Mouse (Mus musculus): ENCODE measurements around the gene Phox2b. TPM values are rescaled to one million over a fixed set of nuclear protein-coding genes. Genes with fewer than 3 reads are reported as not detected.
A peak's percentile ranks its signal among the peaks of the same experiment; 100 is the strongest.

The Phox2b gene
- polyA plus RNA-seq, 1 experiment from 2014 or later = not detected

DNA sequence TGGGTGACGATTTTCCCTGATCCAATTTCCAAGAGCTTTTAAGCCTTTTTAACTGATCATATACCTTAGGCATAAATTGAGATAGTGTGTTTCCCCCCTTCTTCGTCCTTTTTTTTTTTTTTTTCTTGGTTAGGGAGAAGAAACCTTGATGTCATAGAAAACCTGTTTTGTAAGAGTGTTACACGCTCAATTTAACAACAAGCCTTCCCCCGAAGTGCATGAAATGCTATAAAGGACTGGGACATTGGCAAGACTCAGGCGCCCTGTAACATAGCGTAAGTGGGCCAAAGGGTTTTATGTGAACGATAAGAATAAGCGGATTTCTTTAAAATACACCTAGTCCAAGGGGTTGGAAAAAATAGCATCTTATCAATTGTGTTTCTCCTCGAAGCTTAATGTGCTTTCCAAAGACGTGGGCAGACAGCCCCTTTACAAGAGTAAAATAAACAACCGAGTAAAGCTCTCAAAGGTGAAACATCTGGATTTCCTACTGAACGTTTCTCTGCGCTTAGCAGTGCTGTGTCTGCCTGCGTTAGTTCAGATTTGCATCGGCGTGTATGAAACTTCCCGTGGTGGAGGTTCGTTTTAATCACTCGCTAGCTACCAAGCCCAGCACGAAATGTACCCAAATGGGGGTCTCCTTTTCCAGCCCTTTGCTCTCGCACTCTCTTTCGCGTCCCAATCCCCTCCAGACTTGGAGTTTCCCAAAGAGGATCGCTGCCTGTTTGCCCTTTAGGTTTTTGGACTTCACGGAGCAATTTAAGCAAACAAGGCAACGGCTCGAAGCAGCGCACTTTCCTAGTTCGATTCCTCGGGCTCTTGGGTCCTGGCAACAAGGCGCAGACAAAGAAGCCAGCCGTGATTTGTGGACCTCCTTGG, 531 bp upstream of the Phox2b start:
- Histone ChIP-seq H3K4me2 (no peak overlapping the region), H3K4me1 (peaks cover 14% of the 10 kb centered on the region), H3K36me3 (ENCODE audit: poor library complexity, severe bottlenecking) (no peaks in the 10 kb centered on the region), H3K4me3 (no peak overlapping the region), H3K9ac (no peak overlapping the region), H3K27ac (no peak overlapping the region), H3K27me3 (peaks cover 97% of the 10 kb centered on the region), H3K9me3 (replicated peaks) (no peaks in the 10 kb centered on the region)
- WGBS = under 1% methylated on average over 32 of the region's 32 CpGs
- no peak for ATAC-seq

DNA sequence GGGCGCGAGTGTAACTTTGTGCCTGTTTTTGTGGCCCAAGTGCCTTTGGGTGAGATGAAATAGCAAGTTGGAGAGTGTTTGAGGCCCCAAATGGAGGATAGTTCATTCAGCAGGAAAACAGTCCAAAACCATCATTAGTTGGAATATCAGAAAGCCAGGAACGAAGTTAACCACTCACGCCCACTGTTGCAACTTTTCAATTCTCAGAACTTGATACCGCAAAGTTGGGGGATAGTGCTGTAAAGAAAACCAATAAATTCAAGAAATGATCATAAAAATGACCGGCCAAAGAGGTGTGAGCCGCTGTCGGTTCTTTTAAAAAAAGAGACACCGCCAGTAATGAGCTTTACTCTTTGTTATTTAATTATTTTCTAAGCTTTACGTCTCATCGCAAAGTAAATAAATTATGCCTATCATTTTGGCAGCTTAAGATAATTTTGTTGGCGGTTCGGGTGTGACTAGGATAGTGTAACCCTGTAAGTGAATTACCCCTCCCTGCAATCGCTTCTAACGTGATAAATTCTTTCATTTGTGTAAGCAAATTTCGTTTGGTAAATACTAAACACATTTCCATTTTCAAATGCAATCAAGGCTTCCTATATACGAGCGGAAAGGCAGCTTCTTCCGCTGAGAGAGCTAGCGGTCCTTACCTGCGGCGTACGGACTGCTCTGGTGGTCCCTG, 909 bp downstream of the Phox2b start:
- H3K4me1 ChIP-seq = peaks cover 14% of the 10 kb centered on the region
- peaks cover 96% of the 10 kb centered on the region for H3K27me3 ChIP-seq
- no peak overlapping the region for H3K9ac ChIP-seq
- no peaks in the 10 kb centered on the region for H3K9me3 ChIP-seq (replicated peaks)
- H3K4me2 ChIP-seq = no peak overlapping the region
- no peaks in the 10 kb centered on the region for H3K36me3 ChIP-seq (ENCODE audit: poor library complexity, severe bottlenecking)
- H3K4me3 ChIP-seq = no peak overlapping the region
- 2% methylated on average over 23 of the region's 23 CpGs for WGBS
- H3K27ac ChIP-seq = no peak overlapping the region
- ATAC-seq = no peak

DNA sequence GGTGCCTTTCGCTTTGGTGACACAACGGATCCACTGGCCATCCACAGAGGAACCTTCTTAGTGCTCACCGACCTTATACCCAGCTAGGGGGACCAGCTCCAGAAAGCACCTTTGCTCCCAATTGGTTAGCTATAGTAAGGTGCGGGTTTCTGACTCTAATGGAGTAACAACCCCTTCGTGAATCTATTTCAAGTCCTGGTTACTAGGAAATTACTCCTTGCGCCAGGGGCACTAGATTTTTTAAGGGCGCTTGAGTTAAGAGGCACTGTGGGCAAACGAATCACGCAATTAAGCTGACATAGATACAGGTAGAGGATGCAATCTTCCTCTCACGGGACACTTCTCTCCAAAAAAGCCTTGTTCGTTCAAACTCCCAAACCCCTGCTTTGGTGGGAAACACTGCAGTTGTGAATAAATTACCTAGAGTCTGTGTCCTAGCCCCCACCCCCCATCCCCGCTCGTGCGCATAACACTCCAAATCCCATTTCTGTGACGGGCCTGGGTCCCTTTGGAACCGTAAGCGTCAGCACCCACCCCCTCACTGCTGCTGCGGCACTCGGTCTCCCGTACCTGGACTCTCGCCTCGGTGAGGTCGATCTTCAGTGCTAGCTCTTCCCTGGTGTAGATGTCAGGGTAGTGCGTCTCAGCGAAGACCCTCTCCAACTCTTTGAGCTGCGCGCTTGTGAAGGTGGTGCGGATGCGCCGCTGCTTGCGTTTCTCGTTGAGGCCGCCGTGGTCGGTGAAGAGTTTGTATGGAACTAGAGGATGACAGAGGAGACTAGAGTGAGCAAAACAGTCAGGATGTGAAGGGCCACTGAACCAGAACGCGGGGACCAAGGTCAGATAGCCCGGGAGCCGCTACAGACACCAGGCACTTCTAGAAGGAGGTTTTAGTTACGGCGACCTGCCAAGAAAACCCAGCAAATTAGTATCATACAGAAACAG, 1.7 kb downstream of the Phox2b start:
- under 1% methylated on average over 41 of the region's 41 CpGs for WGBS
- ATAC-seq = no peak; the same call in 1 of the 2 replicates
- no peaks in the 10 kb centered on the region for H3K9me3 ChIP-seq (replicated peaks)
- no peak overlapping the region for H3K4me3 ChIP-seq
- H3K27ac ChIP-seq = no peak overlapping the region
- no peak overlapping the region for H3K9ac ChIP-seq
- no peak overlapping the region for H3K4me2 ChIP-seq
- H3K27me3 ChIP-seq = peaks cover 96% of the 10 kb centered on the region
- peaks cover 14% of the 10 kb centered on the region for H3K4me1 ChIP-seq
- H3K36me3 ChIP-seq (ENCODE audit: poor library complexity, severe bottlenecking) = no peaks in the 10 kb centered on the region

DNA sequence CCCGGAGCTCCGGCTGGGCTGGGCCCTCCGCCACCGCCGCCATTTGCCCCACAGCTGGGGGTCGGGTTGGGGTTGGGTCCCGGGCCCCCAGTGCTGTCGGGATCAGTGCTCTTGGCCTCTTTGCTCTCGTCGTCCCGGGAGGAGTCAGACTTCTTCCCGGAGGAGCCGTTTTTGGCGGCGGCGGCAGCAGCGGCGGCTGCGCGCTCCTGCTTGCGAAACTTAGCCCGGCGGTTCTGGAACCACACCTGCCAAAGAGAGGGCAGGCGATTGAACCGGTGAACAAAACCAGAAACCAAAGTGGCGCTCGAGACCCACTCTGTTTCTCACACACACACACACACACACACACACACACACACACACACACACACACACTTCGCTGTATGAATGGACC, 2.7 kb downstream of the Phox2b start:
- Histone ChIP-seq H3K36me3 (ENCODE audit: poor library complexity, severe bottlenecking) (no peaks in the 10 kb centered on the region), H3K27me3 (peaks cover 96% of the 10 kb centered on the region), H3K4me1 (peaks cover 14% of the 10 kb centered on the region), H3K9ac (no peak overlapping the region), H3K4me3 (peak overlapping the region; percentile 28), H3K27ac (no peak overlapping the region), H3K4me2 (peak overlapping the region; percentile 57), H3K9me3 (replicated peaks) (no peaks in the 10 kb centered on the region)
- ATAC-seq = no peak
- under 1% methylated on average over 28 of the region's 28 CpGs for WGBS

DNA sequence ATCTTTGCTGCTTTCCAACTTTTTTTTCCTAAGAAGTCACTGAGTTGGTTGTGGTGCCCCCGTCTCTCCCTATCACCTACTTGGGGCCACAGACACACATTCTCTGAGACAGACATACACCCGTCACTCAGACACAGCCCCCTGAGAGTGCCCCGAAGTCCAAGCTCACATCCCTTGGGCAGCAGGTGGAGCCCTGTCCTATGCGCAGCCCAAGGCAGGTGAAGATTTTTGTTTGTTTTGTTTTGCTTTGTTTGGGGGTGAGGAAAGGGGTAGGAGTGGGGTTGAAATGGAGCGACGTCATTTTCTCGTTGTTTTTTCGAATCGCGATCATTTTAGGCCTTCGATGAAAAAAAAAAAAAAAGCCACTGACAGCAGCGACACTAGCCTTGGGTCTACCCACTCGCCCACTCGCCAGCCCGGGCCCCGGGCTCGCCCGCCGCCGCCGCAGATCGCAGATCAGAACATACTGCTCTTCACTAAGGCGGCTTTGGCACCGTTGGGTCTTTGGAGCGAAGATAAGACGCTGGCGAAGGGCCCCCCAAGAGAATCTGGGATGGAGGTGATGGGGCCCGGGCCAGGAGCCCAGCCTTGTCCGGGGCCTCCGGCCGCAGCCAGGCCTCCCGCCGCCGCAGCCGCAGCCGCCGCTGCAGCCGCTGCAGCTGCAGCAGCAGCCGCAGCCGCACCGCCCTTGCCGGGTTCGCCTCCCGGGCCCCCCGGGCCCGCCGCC, 3.3 kb downstream of the Phox2b start:
- ATAC-seq = peak; percentile 20; the same call in 1 of the 2 replicates
- H3K4me2 ChIP-seq = peak overlapping the region; percentile 57
- peak overlapping the region; percentile 28 for H3K4me3 ChIP-seq
- H3K4me1 ChIP-seq = peaks cover 13% of the 10 kb centered on the region
- H3K9ac ChIP-seq = no peak overlapping the region
- WGBS = under 1% methylated on average over 46 of the region's 47 CpGs
- H3K36me3 ChIP-seq (ENCODE audit: poor library complexity, severe bottlenecking) = no peaks in the 10 kb centered on the region
- no peak overlapping the region for H3K27ac ChIP-seq
- no peaks in the 10 kb centered on the region for H3K9me3 ChIP-seq (replicated peaks)
- peaks cover 96% of the 10 kb centered on the region for H3K27me3 ChIP-seq

DNA sequence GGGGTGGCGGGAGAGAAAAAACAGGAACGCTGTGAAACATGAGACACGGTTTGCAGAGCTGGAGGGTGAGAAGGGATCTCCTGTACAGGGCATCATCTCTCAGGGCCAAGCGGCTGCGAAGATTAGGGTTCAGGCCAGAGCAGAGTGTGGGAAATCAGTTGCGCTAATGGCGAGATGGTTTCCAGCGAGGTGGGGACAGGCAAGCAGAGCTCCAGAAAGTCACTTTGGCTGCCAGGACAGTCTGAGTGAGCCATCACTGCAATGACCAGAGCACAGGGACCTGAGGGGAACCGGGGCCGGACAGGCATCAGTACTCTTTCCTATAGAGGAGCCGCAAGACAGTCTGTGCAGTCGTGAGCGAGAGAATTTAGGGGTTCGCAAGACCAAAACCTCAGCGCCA, 3.9 kb downstream of the Phox2b start:
- H3K27ac ChIP-seq = no peak overlapping the region
- H3K4me2 ChIP-seq = no peak overlapping the region
- H3K4me3 ChIP-seq = no peak overlapping the region
- peaks cover 9% of the 10 kb centered on the region for H3K4me1 ChIP-seq
- peaks cover 96% of the 10 kb centered on the region for H3K27me3 ChIP-seq
- ATAC-seq = no peak
- no peak overlapping the region for H3K9ac ChIP-seq
- no peaks in the 10 kb centered on the region for H3K36me3 ChIP-seq (ENCODE audit: poor library complexity, severe bottlenecking)
- WGBS = 1% methylated on average over 15 of the region's 15 CpGs
- no peaks in the 10 kb centered on the region for H3K9me3 ChIP-seq (replicated peaks)

DNA sequence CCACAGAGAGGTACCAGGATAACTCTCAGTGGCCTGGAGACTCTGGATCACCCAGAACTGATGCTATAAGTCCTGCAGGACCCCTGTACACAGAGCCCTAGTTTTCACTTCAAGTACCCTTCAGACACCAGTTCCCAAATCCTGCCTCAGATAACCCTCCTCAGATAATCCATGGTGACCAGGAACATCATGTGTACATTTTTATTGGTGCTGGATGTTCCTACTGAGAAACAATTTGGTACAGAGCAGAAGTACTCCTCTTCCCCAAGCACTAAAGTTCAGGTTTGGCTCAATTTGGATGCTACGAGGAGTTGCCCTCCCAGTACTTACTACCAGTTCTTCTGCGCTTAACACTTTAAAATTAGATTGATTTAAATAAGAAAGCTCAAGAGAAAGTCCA, 5.1 kb downstream of the Phox2b start:
- WGBS = 13% methylated on average over 2 of the region's 2 CpGs
- Histone ChIP-seq H3K4me2 (no peak overlapping the region), H3K36me3 (ENCODE audit: poor library complexity, severe bottlenecking) (no peaks in the 10 kb centered on the region), H3K4me1 (peaks cover 9% of the 10 kb centered on the region), H3K27me3 (peaks cover 86% of the 10 kb centered on the region), H3K4me3 (no peak overlapping the region), H3K27ac (no peak overlapping the region), H3K9me3 (replicated peaks) (no peaks in the 10 kb centered on the region), H3K9ac (no peak overlapping the region)
- ATAC-seq = no peak

DNA sequence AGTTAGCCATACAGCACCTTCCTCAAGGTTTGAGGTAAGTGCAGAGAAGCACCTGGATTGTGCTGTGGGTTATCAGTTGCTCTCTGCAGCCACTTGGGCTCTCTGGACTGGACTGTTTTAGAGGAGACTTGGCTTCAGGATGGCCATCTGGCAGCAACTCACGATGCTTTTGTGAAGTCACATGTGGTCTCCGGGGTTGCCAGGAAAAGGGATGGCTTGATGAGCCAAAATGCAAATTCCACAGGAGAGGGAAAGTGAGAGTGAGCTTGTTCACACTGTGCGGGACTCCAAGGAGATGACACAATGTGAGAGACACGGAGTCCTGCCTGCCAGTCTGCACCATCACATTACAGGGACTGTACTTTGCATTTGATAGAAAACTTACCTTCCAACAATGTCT, 7.3 kb downstream of the Phox2b start:
- ATAC-seq = peak; percentile 82
- Histone ChIP-seq H3K4me3 (no peak overlapping the region), H3K36me3 (ENCODE audit: poor library complexity, severe bottlenecking) (no peaks in the 10 kb centered on the region), H3K27me3 (peaks cover 74% of the 10 kb centered on the region), H3K9me3 (replicated peaks) (no peaks in the 10 kb centered on the region), H3K27ac (no peak overlapping the region), H3K4me1 (peaks cover 9% of the 10 kb centered on the region), H3K4me2 (no peak overlapping the region), H3K9ac (no peak overlapping the region)
- 28% methylated on average over 4 of the region's 4 CpGs for WGBS

DNA sequence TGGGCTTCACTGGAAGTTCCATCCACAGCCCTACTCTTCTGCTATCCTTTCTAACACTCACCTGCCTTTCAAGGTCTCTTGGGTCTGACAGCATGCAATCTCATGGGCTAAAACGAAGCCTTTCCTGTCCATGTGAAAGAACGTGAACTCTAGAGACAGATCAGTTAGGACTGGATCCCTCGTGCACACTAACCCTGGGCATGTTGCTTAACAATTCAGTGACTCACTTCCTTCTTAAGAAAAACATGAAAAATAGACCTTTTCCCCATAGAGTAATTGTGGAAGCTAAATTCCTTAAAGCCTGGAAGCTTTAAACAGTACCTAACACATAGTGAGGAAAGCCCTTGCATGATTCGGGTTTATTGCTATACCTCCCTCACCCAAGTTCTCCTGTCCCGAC, 8.2 kb downstream of the Phox2b start:
- Histone ChIP-seq H3K4me2 (no peak overlapping the region), H3K9me3 (replicated peaks) (no peaks in the 10 kb centered on the region), H3K27me3 (peaks cover 66% of the 10 kb centered on the region), H3K36me3 (ENCODE audit: poor library complexity, severe bottlenecking) (no peaks in the 10 kb centered on the region), H3K27ac (no peak overlapping the region), H3K9ac (no peak overlapping the region), H3K4me1 (peaks cover 1% of the 10 kb centered on the region; the same call in 1 of the 2 replicates), H3K4me3 (no peak overlapping the region)
- ATAC-seq = no peak
- 81% methylated on average over 5 of the region's 5 CpGs for WGBS

DNA sequence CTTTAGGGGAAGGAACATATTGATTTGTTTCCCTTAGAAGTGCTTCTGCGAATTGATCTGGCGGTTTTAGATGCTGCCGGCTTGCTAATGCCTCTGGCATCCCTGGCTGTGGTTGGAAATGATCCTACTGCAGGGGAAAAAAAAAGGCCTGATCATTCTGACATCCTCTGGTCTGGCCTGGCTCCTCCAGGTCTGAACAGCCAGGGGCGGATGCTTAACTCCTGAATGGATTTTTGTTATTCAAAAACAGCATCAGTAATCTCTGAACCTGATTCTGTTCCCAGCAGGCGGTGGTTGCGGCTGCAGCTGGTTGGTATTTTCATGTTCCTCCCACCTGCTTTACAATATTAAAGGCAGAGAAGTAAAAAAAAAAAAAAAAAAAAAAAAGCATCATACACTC, 16.0 kb downstream of the Phox2b start:
- no peak overlapping the region for H3K4me3 ChIP-seq
- H3K9ac ChIP-seq = no peak overlapping the region
- H3K36me3 ChIP-seq (ENCODE audit: poor library complexity, severe bottlenecking) = no peaks in the 10 kb centered on the region
- no peak overlapping the region for H3K27ac ChIP-seq
- H3K27me3 ChIP-seq = peaks cover 11% of the 10 kb centered on the region; the same call in 1 of the 2 replicates
- 23% methylated on average over 6 of the region's 6 CpGs for WGBS
- H3K4me2 ChIP-seq = no peak overlapping the region
- H3K9me3 ChIP-seq (replicated peaks) = no peaks in the 10 kb centered on the region
- no peak for ATAC-seq
- H3K4me1 ChIP-seq = no peaks in the 10 kb centered on the region

DNA sequence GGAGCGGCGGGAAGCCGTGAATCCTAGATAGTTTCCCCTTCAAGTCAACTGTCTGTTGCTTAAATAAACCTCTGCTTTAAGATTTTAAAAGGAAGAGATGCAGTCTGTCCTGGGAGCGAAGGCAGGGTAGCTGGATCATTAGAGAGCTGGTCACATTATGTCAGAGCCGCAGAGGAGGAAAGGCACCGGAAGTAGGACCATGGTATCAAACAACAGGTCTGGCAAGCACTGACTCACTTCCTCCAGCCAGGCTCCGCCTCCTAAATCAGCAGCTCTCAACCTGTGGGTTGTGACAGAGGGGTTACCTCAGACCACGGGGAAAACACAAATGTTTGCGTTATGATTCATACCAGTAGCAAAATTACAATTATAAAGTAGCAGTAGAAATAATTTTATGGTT, 35.5 kb downstream of the Phox2b start:
- ATAC-seq = no peak
- Histone ChIP-seq H3K27ac (no peak overlapping the region), H3K9ac (no peak overlapping the region), H3K9me3 (replicated peaks) (no peaks in the 10 kb centered on the region), H3K27me3 (no peaks in the 10 kb centered on the region), H3K4me3 (no peak overlapping the region), H3K36me3 (ENCODE audit: poor library complexity, severe bottlenecking) (no peaks in the 10 kb centered on the region), H3K4me1 (no peaks in the 10 kb centered on the region), H3K4me2 (no peak overlapping the region)
- WGBS = 94% methylated on average over 9 of the region's 9 CpGs
